Mouse (Mus musculus) heart, postnatal 0 days (tissue): ENCODE results near the gene Ankrd17.

ENCODE experiments used
- CTCF ChIP-seq: IDR thresholded peaks from 2 replicates; pipeline ENCODE4 v1.5.1; 2016; ENCODE audit warnings: antibody characterized with exemption, control low read depth, low read depth
- EP300 ChIP-seq: IDR thresholded peaks from 2 replicates; pipeline ENCODE4 v1.6.1; 2016; ENCODE audit warnings: antibody characterized with exemption, low read depth

- TF ChIP-seq CTCF, result no peak
- no peak for TF ChIP-seq EP300
Observed at GRCm38 (mm10) chr5:90353552-90354317, 12.6 kb downstream of the Ankrd17 start.
